Mouse (Mus musculus) C2C12 (cell line): ENCODE data around the gene Cap1.

Experiments used
- CEBPB ChIP-seq: IDR thresholded peaks from one replicate; pipeline ENCODE4 v1.6.1; 2011; ENCODE audit warnings: low read depth, mild to moderate bottlenecking, control low read depth, moderate library complexity
- CTCF ChIP-seq: IDR thresholded peaks from one replicate; pipeline ENCODE4 v1.5.1; 2011; ENCODE audit not compliant: control insufficient read depth, insufficient read depth, insufficient read length
- FOSL1 ChIP-seq: IDR thresholded peaks from one replicate; pipeline ENCODE4 v1.8.0; 2011; ENCODE audit warnings: mild to moderate bottlenecking, low read length; ENCODE audit not compliant: poor library complexity, insufficient read depth, severe bottlenecking
- MAX ChIP-seq: IDR thresholded peaks from one replicate; pipeline ENCODE4 v1.6.1; 2011; ENCODE audit warnings: mild to moderate bottlenecking, control low read depth
- MYOD1 ChIP-seq: IDR thresholded peaks from one replicate; pipeline ENCODE4 v1.6.1; 2011; ENCODE audit warnings: low read depth; ENCODE audit not compliant: control insufficient read depth, insufficient read length
- USF1 ChIP-seq: IDR thresholded peaks from one replicate; pipeline ENCODE4 v1.6.1; 2011; ENCODE audit warnings: low read depth, mild to moderate bottlenecking, control low read depth, moderate library complexity

DNA sequence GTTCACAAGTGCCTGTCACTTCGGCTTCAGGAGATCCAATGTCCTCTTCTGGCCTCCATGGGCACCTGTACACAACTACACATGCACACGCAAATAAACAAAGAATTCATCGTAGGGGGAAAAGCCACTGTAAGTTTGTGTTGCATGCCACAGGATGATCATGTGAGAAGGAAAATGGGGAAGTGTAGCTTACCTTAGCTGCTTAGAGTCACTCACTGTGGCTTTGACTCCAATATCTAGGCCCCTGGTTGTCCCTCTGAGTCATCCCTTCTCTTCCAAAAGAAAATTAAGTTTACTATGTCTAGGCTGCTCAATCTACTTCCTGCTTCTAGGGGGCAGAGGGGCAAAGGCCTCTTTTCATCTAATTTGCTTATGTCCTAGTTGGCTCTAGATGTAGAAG, 17.9 kb upstream of the Cap1 start:
- TF ChIP-seq CTCF (no peak), USF1 (no peak), MYOD1 (no peak), FOSL1 (no peak), MAX (no peak), CEBPB (no peak)
